Mouse (Mus musculus) urinary bladder, postnatal 25 days (tissue): ENCODE measurements around the gene D930048N14Rik.
"Not testable (repeated sequence)": the region's sequence is repeated elsewhere in the genome, so short reads cannot be mapped to it uniquely, and the experiment has no call there.

Source experiments
- DNase-seq: peaks from one replicate; pipeline ENCODE4 v3.0.0; 2022; ENCODE audit warnings: low spot score

Gene D930048N14Rik

GRCm38 (mm10) chr11:51652889-51653418, 2.2 kb downstream of the D930048N14Rik start:
- DNase-seq = no peak

- no peak for DNase-seq
These were observed 3.0 kb downstream of the D930048N14Rik start for GRCm38 (mm10) chr11:51653736-51654135.

GRCm38 (mm10) chr11:51654891-51655290, 4.1 kb downstream of the D930048N14Rik start:
- no peak for DNase-seq

GRCm38 (mm10) chr11:51656798-51657521, 6.2 kb downstream of the D930048N14Rik start:
- peak; percentile 42 for DNase-seq

GRCm38 (mm10) chr11:51658291-51658690, 7.5 kb downstream of the D930048N14Rik start:
- DNase-seq = no peak

- DNase-seq = no peak
These were observed 8.0 kb downstream of the D930048N14Rik start for GRCm38 (mm10) chr11:51658705-51659104.

- no peak for DNase-seq
These were observed 11.2 kb downstream of the D930048N14Rik start for GRCm38 (mm10) chr11:51661867-51662365.

- no peak for DNase-seq
These were observed 11.9 kb downstream of the D930048N14Rik start for GRCm38 (mm10) chr11:51662632-51663031.

- not testable (repeated sequence) for DNase-seq
These were observed 14.0 kb downstream of the D930048N14Rik start for GRCm38 (mm10) chr11:51664747-51665146.

- DNase-seq = no peak
These were observed 20.1 kb downstream of the D930048N14Rik start for GRCm38 (mm10) chr11:51670846-51671245.

- DNase-seq = no peak
These were observed 20.6 kb downstream of the D930048N14Rik start for GRCm38 (mm10) chr11:51671376-51671775.

- DNase-seq = no peak
These were observed 22.5 kb downstream of the D930048N14Rik start for GRCm38 (mm10) chr11:51673291-51673690.

- no peak for DNase-seq
These were observed 24.6 kb downstream of the D930048N14Rik start for GRCm38 (mm10) chr11:51675386-51675785.

GRCm38 (mm10) chr11:51677737-51678418, 27.1 kb downstream of the D930048N14Rik start:
- DNase-seq = no peak

- DNase-seq = no peak
These were observed 28.7 kb downstream of the D930048N14Rik start for GRCm38 (mm10) chr11:51679466-51679865.

GRCm38 (mm10) chr11:51681324-51681975, 30.7 kb downstream of the D930048N14Rik start:
- peak; percentile 92 for DNase-seq

GRCm38 (mm10) chr11:51681976-51682374, 31.2 kb downstream of the D930048N14Rik start:
- DNase-seq = no peak

GRCm38 (mm10) chr11:51688330-51689328, 37.9 kb downstream of the D930048N14Rik start, which contains the start of gene 0610009B22Rik:
TSS of gene 0610009B22Rik (minus strand) at chr11:51688874.
- peak; percentile 99 for DNase-seq

GRCm38 (mm10) chr11:51689343-51689742, 38.6 kb downstream of the D930048N14Rik start:
- DNase-seq = no peak

- DNase-seq = not testable (repeated sequence)
These were observed 39.8 kb downstream of the D930048N14Rik start for GRCm38 (mm10) chr11:51690597-51690996.

- DNase-seq = no peak
These were observed 44.2 kb downstream of the D930048N14Rik start for GRCm38 (mm10) chr11:51694984-51695383.
